Mouse (Mus musculus) ES-Bruce4 (cell line): ENCODE measurements at regions not wholly inside any gene's neighbourhood (a gene's known extent, or its start where the extent isn't known, plus 50 kb on each side); places are given as distances from the start of the nearest gene placed in this dataset.

Experiments
- H3K27ac ChIP-seq: 2 replicates; pipeline ENCODE4 v1.5.1; 2012; ENCODE audit warnings: low read length, inconsistent platforms; ENCODE audit not compliant: insufficient read depth
- H3K27me3 ChIP-seq: 2 replicates; pipeline ENCODE4 v1.6.1; 2012; ENCODE audit warnings: mild to moderate bottlenecking, low read length, inconsistent platforms; ENCODE audit not compliant: control insufficient read depth, poor library complexity, insufficient read depth, severe bottlenecking
- H3K36me3 ChIP-seq: 2 replicates; pipeline ENCODE4 v1.6.1; 2012; ENCODE audit warnings: inconsistent platforms, mild to moderate bottlenecking, low read length, moderate library complexity; ENCODE audit not compliant: control insufficient read depth, poor library complexity, insufficient read depth, severe bottlenecking
- H3K4me1 ChIP-seq: one replicate; pipeline ENCODE4 v1.8.1; 2011; ENCODE audit warnings: low read length; ENCODE audit not compliant: control insufficient read depth, insufficient read depth
- H3K4me3 ChIP-seq: 2 replicates; pipeline ENCODE4 v1.5.1; 2011; ENCODE audit warnings: low read depth, mild to moderate bottlenecking, low read length
- H3K9ac ChIP-seq: 2 replicates; pipeline ENCODE4 v1.6.1; 2012; ENCODE audit warnings: low read depth, mild to moderate bottlenecking, inconsistent platforms; ENCODE audit not compliant: poor library complexity, severe bottlenecking
- H3K9me3 ChIP-seq: replicated peaks from 2 replicates; pipeline ENCODE4 v1.6.1; 2012; ENCODE audit warnings: mild to moderate bottlenecking, low read length, inconsistent platforms; ENCODE audit not compliant: control insufficient read depth, poor library complexity, insufficient read depth, severe bottlenecking
- CTCF ChIP-seq: IDR thresholded peaks from one replicate; pipeline ENCODE4 v1.8.1; 2011; ENCODE audit warnings: low read depth, low read length
- EP300 ChIP-seq: IDR thresholded peaks from 2 replicates; pipeline ENCODE4 v1.6.1; 2011; ENCODE audit warnings: low read depth, low read length; ENCODE audit not compliant: insufficient read depth
- POLR2A ChIP-seq: IDR thresholded peaks from one replicate; pipeline ENCODE4 v1.8.1; 2011; ENCODE audit warnings: low read length; ENCODE audit not compliant: insufficient read depth

GRCm38 (mm10) chr17:40455920-40456319 lies 63.9 kb upstream of the Esp8 start:
- Histone ChIP-seq H3K4me3 (no peak overlapping the region), H3K9ac (no peak overlapping the region), H3K27me3 (no peaks in the 10 kb centered on the region), H3K9me3 (peaks cover 3% of the 10 kb centered on the region; the same call in 1 of the 2 replicates), H3K36me3 (no peaks in the 10 kb centered on the region; the same call in 1 of the 2 replicates), H3K27ac (peak overlapping the region; percentile 61; the same call in 1 of the 2 replicates), H3K4me1 (no peaks in the 10 kb centered on the region)
- TF ChIP-seq EP300 = peak; percentile 70
- no peak for TF ChIP-seq POLR2A

- Histone ChIP-seq H3K9ac (no peak overlapping the region), H3K4me3 (no peak overlapping the region), H3K27me3 (no peaks in the 10 kb centered on the region), H3K27ac (no peak overlapping the region), H3K36me3 (no peaks in the 10 kb centered on the region), H3K9me3 (no peaks in the 10 kb centered on the region), H3K4me1 (no peaks in the 10 kb centered on the region)
- no peak for TF ChIP-seq CTCF
These were observed 89.4 kb upstream of the Esp8 start for GRCm38 (mm10) chr17:40430446-40430845.

GRCm38 (mm10) chr17:40418651-40419050 lies 99.6 kb upstream of the Crisp1 start:
- TF ChIP-seq EP300 (no peak), POLR2A (no peak), CTCF (no peak)
- Histone ChIP-seq H3K4me3 (no peak overlapping the region), H3K27me3 (no peaks in the 10 kb centered on the region), H3K9ac (no peak overlapping the region), H3K27ac (no peak overlapping the region), H3K9me3 (no peaks in the 10 kb centered on the region), H3K36me3 (no peaks in the 10 kb centered on the region), H3K4me1 (no peaks in the 10 kb centered on the region)

GRCm38 (mm10) chr17:40384567-40384966 lies 65.6 kb upstream of the Crisp1 start:
- no peaks in the 10 kb centered on the region for H3K4me1 ChIP-seq
- TF ChIP-seq CTCF = no peak
- no peak for TF ChIP-seq POLR2A
- no peak for TF ChIP-seq EP300
- no peaks in the 10 kb centered on the region for H3K36me3 ChIP-seq
- H3K4me3 ChIP-seq = no peak overlapping the region
- peaks cover 11% of the 10 kb centered on the region for H3K9me3 ChIP-seq
- no peaks in the 10 kb centered on the region for H3K27me3 ChIP-seq
- no peak overlapping the region for H3K9ac ChIP-seq
- H3K27ac ChIP-seq = no peak overlapping the region

- H3K27ac ChIP-seq = no peak overlapping the region
- no peak overlapping the region for H3K9ac ChIP-seq
- H3K27me3 ChIP-seq = no peaks in the 10 kb centered on the region
- no peak overlapping the region for H3K4me3 ChIP-seq
- peaks cover 6% of the 10 kb centered on the region; the same call in 1 of the 2 replicates for H3K9me3 ChIP-seq
- no peaks in the 10 kb centered on the region for H3K4me1 ChIP-seq
- no peak for TF ChIP-seq CTCF
- TF ChIP-seq EP300 = no peak
- no peak for TF ChIP-seq POLR2A
- no peaks in the 10 kb centered on the region for H3K36me3 ChIP-seq
These were observed 53.7 kb upstream of the Crisp1 start for GRCm38 (mm10) chr17:40372747-40373146.
